Mouse (Mus musculus): ENCODE results near the gene Cachd1.

Gene Cachd1

DNA sequence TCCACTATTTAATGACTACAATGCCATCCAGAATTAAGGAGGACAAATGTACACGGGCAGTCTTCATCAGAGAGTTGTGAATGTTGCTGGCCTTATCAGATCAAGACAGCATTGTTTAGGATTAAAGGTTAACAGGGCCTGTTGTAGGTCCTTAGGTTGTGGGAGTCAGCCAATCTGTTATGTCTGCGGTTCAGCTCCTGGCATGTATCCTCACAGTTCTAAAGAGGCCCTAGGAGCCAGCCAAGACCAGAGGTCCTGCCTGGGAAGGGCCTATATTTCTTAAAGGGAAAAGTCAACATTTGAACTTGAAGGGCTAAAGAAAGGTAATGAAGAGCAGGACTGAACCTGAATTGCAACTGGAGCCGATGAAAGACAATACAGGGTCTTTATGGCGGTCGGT lies 13.7 kb downstream of the Cachd1 start:
- DNase-seq (ENCODE audit: low spot score) = no peak

GRCm38 (mm10) chr4:100793147-100793546 lies 16.7 kb downstream of the Cachd1 start:
- DNase-seq (ENCODE audit: low spot score) = no peak

DNA sequence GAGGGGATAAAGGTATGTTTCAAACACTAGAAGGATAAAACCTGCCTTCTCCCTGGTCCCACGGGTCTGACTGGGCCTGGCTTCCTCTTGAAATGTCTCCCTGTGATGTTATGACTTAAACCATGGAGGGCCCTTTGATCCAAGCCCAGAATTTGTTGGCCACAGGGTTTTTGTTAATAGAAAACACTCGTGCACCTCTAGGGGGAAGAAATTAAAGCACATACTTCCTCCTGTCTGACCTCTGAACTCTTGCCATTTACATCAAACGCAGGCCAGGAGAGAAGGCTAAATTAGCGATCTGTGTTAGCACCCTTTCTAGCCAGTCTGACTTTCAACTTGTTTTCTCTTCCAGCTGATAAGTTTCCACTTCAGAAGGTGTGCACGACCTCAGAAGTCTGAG lies 19.0 kb downstream of the Cachd1 start:
- DNase-seq (ENCODE audit: low spot score) = no peak

GRCm38 (mm10) chr4:100800730-100801442 lies 24.4 kb downstream of the Cachd1 start:
- no peak for DNase-seq (ENCODE audit: low spot score)

- no peak for DNase-seq (ENCODE audit: low spot score)
Measured at GRCm38 (mm10) chr4:100801443-100801786, 24.9 kb downstream of the Cachd1 start.

GRCm38 (mm10) chr4:100811057-100811695 lies 34.7 kb downstream of the Cachd1 start:
- peak; percentile 31 for DNase-seq (ENCODE audit: low spot score)

DNA sequence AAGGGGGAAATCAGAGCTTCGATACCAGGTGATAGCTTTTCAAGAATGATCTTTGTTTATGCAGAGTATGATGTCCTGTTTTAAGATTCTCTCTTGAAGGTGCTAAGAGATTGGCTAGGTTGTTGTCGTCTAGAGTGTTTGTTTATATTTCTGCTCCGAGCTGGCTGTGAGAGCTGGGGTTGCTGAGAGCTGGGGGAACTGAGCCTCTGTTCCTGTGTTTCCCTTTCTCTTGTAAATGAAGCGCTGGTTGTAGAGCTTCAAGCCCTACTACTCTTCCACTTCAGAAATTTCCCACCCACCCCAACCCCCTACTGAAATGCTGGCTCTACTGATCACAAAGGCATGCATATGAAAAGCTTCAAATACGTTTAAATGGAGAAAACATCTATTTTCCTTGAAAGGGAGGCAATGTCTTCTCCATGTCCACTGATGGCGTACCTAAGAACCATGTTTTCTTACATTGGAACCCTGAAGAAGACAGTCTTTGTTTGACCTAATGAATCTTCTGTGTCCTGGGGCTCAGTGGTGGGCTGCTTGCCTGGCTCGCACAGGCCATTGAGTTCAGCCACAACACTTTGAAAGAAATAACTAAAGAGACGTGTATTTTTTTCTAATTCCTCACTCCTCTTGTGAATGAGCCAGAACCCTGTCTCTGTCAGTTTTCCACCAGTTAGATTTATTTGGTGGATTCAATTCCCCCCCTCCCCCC lies 35.5 kb downstream of the Cachd1 start:
- DNase-seq (ENCODE audit: low spot score) = no peak

DNA sequence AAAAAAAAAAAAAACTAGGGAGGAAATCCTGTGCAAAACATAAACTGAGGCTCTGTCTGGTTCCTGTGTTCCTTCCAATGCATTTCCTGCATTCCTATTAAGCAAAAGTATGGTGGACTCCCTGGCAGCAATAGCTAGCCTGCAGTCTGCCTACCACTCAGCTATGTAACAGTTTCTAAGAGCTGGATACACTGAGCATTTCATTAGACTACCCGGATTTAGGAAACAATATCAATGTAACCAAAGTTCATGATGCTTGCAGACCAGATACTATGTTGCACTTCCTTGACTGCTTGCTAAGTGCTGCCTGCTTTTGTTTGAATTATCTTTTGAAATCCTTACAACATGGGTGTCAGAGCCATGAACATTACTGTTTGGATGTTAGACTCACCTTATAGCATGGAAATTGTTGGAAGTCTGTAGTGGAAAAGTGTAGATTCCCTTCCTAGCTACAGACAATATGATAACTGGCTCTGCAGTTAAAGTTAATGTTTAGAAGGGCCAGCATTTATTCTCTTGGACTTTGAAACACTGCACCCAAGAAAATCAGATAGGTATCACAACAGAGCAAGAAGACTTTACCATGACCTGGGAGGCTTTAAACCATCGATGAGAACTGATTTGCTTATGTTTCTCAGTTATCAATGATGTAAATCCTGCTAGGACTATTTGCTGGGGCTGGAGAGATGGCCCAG lies 37.4 kb downstream of the Cachd1 start:
- DNase-seq (ENCODE audit: low spot score) = no peak

GRCm38 (mm10) chr4:100819238-100819637 lies 42.8 kb downstream of the Cachd1 start:
- no peak for DNase-seq (ENCODE audit: low spot score)

- no peak for DNase-seq (ENCODE audit: low spot score)
Measured at GRCm38 (mm10) chr4:100822526-100822925, 46.1 kb downstream of the Cachd1 start.

GRCm38 (mm10) chr4:100827374-100827773 lies 50.9 kb downstream of the Cachd1 start:
- no peak for DNase-seq (ENCODE audit: low spot score)

DNA sequence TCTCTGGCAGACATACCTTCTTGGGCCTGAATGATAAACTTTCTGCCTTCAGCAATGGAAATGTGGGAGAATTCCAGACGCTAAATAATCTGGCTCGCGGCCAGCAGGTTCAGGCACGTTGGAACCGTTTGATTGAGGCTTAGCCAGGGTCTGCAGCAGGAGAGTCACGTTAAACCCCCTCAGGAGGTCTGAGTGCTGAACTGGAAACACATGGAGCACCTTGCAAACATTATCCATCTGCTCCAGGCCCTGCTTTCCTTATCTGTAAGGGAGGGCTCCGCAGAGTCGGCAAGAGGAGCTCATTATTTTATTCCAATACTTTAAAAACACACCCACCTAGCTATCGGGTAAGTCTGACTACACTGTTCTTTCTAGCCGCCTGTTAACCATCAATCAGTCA lies 52.3 kb downstream of the Cachd1 start:
- peak; percentile 35 for DNase-seq (ENCODE audit: low spot score)

DNA sequence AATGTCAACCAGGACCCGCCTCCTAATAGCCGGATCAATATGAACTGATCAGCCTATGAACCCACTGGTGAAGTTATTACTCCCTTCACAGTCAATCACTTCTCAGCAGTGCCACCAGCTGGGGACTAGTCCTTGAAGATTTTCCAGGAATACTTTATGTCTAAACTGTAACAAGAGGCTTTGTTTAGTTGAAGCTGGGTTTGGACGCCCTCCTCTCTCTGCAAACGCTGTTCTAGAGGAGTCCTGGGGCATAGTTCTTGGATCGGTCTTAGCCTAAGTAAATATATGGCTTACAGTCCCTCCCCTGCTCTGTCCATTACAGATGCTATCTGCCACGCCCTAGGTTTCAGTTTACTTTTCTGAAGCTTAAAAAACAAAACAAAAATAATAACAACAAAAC lies 60.7 kb downstream of the Cachd1 start:
- DNase-seq (ENCODE audit: low spot score) = no peak

- DNase-seq (ENCODE audit: low spot score) = no peak
Measured at GRCm38 (mm10) chr4:100842629-100843028, 66.2 kb downstream of the Cachd1 start.

DNA sequence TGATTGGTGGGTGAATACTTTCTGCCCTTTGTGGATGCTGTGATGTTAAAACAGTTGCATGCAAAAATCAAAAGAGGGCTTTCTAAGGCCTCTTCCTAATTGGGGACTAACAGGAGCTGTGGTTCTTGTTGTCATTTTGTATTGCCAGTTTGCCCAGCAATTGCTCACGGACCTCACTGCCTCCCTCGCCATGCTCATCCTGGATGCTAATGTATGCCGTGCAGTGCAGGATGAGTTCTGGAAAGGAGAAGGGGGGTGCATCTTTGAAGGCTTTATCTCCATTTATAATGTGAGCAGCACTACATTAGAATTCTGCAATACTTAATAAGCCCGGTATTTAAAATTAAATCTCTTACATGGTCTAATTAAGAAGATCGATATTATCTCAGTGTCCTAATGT lies 66.6 kb downstream of the Cachd1 start:
- DNase-seq (ENCODE audit: low spot score) = no peak

DNA sequence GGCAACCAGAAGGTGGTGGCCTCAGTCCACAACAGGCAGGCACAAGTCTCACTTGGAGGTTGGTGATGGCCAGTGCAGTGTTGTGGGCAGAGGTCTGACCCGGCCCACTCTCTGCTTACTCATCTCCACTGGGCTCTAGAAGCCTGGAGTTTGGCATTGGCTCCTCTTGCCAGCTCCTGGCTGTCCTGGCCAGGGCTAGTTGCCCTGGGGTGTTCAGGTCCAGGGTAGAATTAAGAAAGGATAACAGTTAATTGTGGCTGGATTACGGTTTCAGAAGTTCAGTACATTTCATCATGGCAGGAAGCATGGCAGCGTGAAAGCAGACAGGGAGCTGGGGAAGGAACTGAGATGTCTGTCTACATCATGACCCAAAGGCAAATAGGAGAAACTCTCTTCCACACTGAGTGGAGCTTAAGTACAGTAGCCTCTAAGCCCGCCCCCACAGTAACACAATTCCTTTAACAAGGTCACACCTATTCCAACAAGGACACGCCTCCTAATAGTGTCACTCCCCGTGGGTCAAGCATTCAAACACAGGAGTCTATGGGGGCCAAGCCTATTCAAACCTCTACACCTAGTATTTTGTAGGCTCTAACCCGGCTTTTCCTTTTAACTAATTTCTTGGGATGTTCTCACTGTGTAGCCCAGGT lies 74.5 kb downstream of the Cachd1 start:
- DNase-seq (ENCODE audit: low spot score) = no peak

- DNase-seq (ENCODE audit: low spot score) = no peak
Measured at GRCm38 (mm10) chr4:100852448-100852847, 76.0 kb downstream of the Cachd1 start.

DNA sequence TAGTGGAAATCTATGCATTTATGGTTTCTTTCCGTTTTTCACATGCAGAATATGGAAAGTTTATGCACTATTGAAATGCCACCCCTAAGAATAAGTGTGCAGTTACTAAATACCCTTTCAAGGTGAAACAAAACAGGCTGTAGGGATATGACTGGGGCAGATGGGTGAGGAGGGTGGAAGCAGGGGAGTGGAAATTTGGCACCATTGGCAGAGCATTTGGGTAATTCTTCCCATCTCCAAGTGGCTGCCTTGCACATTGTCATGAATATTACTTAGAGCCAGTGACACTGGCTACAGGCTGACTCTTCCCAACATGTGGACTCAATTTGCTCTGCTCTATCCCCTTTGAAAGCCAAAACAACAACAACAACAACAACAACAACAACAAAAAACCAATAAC lies 77.0 kb downstream of the Cachd1 start:
- DNase-seq (ENCODE audit: low spot score) = no peak

- no peak for DNase-seq (ENCODE audit: low spot score)
Measured at GRCm38 (mm10) chr4:100855373-100855772, 78.9 kb downstream of the Cachd1 start.

DNA sequence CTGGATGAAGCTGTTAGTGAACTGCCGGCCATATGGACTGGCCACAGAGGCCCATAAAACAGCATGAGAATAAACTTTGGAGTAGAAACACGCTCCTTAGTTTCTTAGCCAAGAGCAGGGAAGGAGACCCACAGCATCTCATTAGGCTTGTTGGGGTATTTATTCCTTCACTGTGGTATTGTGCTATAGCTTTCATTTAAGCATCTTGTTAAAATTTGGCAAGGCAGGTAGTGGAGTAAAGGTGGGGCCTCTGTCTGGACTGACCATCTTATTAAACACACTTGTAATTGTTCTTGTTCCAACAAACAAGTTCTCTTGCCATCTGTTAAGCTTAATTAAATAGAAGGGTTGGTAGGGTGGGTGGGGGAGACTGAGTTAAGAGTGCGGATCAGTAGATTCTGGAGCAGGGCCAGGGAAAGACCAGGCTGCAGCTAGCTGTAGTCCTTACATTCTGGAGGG lies 81.0 kb downstream of the Cachd1 start:
- no peak for DNase-seq (ENCODE audit: low spot score)

DNA sequence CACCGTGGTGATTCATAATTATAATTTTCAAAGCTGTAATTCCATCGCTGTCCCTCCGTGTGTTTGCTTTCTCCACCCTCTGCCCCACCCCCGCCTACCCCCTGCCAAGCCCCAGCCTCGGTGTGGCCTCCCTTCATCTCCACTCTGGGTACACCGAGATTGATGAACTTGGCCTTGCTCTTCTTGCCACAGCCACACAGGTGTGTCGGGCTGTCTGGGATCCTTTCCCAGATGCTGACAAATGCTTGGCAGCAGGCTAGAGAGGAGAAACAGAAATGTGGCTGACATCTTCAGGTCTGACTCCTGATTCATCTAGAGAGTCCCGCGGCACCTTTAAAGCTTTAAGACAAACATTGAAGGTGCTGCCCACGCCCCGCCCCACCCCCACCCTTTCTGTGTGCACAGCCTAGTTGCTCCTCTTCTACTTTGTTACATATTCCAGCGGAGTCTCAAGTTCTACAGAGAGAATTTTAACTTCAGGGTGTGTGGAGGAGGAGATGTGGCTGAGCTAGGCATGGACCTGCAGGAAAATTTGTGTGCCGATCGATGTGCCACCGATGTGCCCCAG lies 87.5 kb downstream of the Cachd1 start:
- no peak for DNase-seq (ENCODE audit: low spot score)

- no peak for DNase-seq (ENCODE audit: low spot score)
Measured at GRCm38 (mm10) chr4:100865423-100865822, 88.9 kb downstream of the Cachd1 start.

All from retina, embryonic 14.5 days (tissue).